Mouse (Mus musculus) E14TG2a.4 (cell line): ENCODE results near the gene Znhit2.

Experiments
- CTCF ChIP-seq: conservative IDR thresholded peaks from 2 replicates; pipeline ENCODE4 v1.5.1; 2014; ENCODE audit warnings: low read length
- NANOG ChIP-seq: IDR thresholded peaks from 2 replicates; pipeline ENCODE4 v1.6.1; 2014; ENCODE audit warnings: borderline replicate concordance, low read length, mixed read lengths

- TF ChIP-seq CTCF (no peak), NANOG (no peak)
Measured at GRCm38 (mm10) chr19:6013691-6014090, 47.3 kb upstream of the Znhit2 start.
